Mouse (Mus musculus) MEL (cell line): ENCODE measurements around the gene Spata3. TPM values are rescaled to one million over a fixed set of nuclear protein-coding genes. Genes with fewer than 3 reads are reported as not detected.
"Not testable (repeated sequence)": the region's sequence is repeated elsewhere in the genome, so short reads cannot be mapped to it uniquely, and the experiment has no call there.

Experiments used
- DNase-seq: peaks from one replicate; pipeline ENCODE4 v3.0.0; 2011; ENCODE audit warnings: low read depth, low spot score
- H3K27ac ChIP-seq: 2 replicates; pipeline ENCODE4 v1.5.1; 2012; ENCODE audit warnings: low read depth, mild to moderate bottlenecking, control low read depth, low read length, moderate library complexity; ENCODE audit not compliant: control insufficient read depth
- H3K27me3 ChIP-seq, 2 experiments: fragments of 150-350 bp in 1 of 2; sonication (generic) in 1 of 2; 2 replicates each; pipeline ENCODE4 v1.6.1; 2012; ENCODE audit warnings: low read length in 2 of 2, mild to moderate bottlenecking in 2 of 2, improper control_type of control experiment in 1 of 2, moderate library complexity in 1 of 2; ENCODE audit not compliant: insufficient read depth in 2 of 2, control insufficient read depth in 1 of 2
- H3K36me3 ChIP-seq, 2 experiments: 2 replicates each; pipeline ENCODE4 v1.6.1; 2012 to 2014; ENCODE audit warnings: low read length in 2 of 2, improper control_type of control experiment in 1 of 2, inconsistent platforms in 1 of 2, mild to moderate bottlenecking in 1 of 2; ENCODE audit not compliant: insufficient read depth in 2 of 2, control insufficient read depth in 1 of 2
- H3K4me1 ChIP-seq, 2 experiments: fragments of 150-350 bp in 1 of 2; sonication (generic) in 1 of 2; 2 replicates each; pipeline ENCODE4 v1.6.1; 2012; ENCODE audit warnings: low read length in 2 of 2, improper control_type of control experiment in 1 of 2, mild to moderate bottlenecking in 1 of 2; ENCODE audit not compliant: insufficient read depth in 2 of 2, control insufficient read depth in 1 of 2
- H3K4me3 ChIP-seq, 2 experiments: fragments of 150-350 bp in 1 of 2; sonication (generic) in 1 of 2; 2 replicates each; pipeline ENCODE4 v1.5.1; 2012; ENCODE audit warnings: low read depth in 2 of 2, low read length in 2 of 2, mild to moderate bottlenecking in 2 of 2, moderate library complexity in 2 of 2, control low read depth in 1 of 2, improper control_type of control experiment in 1 of 2; ENCODE audit not compliant: control insufficient read depth in 1 of 2, insufficient read depth in 1 of 2
- H3K79me2 ChIP-seq: 2 replicates; pipeline ENCODE4 v1.6.1; 2012; ENCODE audit warnings: mild to moderate bottlenecking, low read length, moderate library complexity; ENCODE audit not compliant: control insufficient read depth, poor library complexity, insufficient read depth
- H3K9ac ChIP-seq: 2 replicates; pipeline ENCODE4 v1.6.1; 2012; ENCODE audit warnings: low read depth, mild to moderate bottlenecking, control low read depth, low read length, moderate library complexity; ENCODE audit not compliant: control insufficient read depth, poor library complexity, severe bottlenecking
- H3K9me3 ChIP-seq: fragments of 150-350 bp; sonication (generic); replicated peaks from 2 replicates; pipeline ENCODE4 v1.6.1; 2012; ENCODE audit warnings: mild to moderate bottlenecking, low read length, improper control_type of control experiment, moderate library complexity; ENCODE audit not compliant: insufficient read depth
- BHLHE40 ChIP-seq: IDR thresholded peaks from 2 replicates; pipeline ENCODE4 v1.6.1; 2012; ENCODE audit warnings: low read depth, mild to moderate bottlenecking, inconsistent platforms, low read length, improper control_type of control experiment, borderline replicate concordance
- CTCF ChIP-seq, 3 experiments: IDR thresholded peaks in 2 of 3; conservative IDR thresholded peaks in 1 of 3; 2 replicates each; pipeline ENCODE4 v1.5.1; 2011 to 2012; ENCODE audit warnings: low read length in 3 of 3, low read depth in 2 of 3, mild to moderate bottlenecking in 2 of 3, improper control_type of control experiment in 1 of 3, inconsistent platforms in 1 of 3, mixed read lengths in 1 of 3, moderate library complexity in 1 of 3; ENCODE audit not compliant: control insufficient read depth in 1 of 3, insufficient read depth in 1 of 3, poor library complexity in 1 of 3, severe bottlenecking in 1 of 3
- E2F4 ChIP-seq: IDR thresholded peaks from 2 replicates; pipeline ENCODE4 v1.6.1; 2011; ENCODE audit warnings: low read depth, low read length, improper control_type of control experiment, borderline replicate concordance
- ETS1 ChIP-seq: IDR thresholded peaks from 2 replicates; pipeline ENCODE4 v1.6.1; 2012; ENCODE audit warnings: low read depth, mild to moderate bottlenecking, inconsistent platforms, low read length, improper control_type of control experiment, moderate library complexity
- GATA1 ChIP-seq: IDR thresholded peaks from 2 replicates; pipeline ENCODE4 v1.6.1; 2011; ENCODE audit warnings: low read depth, low read length, improper control_type of control experiment
- MAX ChIP-seq: IDR thresholded peaks from 2 replicates; pipeline ENCODE4 v1.6.1; 2011; ENCODE audit warnings: low read length, improper control_type of control experiment
- MYB ChIP-seq: IDR thresholded peaks from 2 replicates; pipeline ENCODE4 v1.6.1; 2011; ENCODE audit warnings: mild to moderate bottlenecking, low read depth, low read length, improper control_type of control experiment
- MYC ChIP-seq: IDR thresholded peaks from 2 replicates; pipeline ENCODE4 v1.6.1; 2011; ENCODE audit warnings: low read depth, mild to moderate bottlenecking, low read length, improper control_type of control experiment, moderate library complexity
- NRF1 ChIP-seq: IDR thresholded peaks from 2 replicates; pipeline ENCODE4 v1.6.1; 2014; ENCODE audit warnings: low read depth, mild to moderate bottlenecking, inconsistent platforms, low read length, improper control_type of control experiment, moderate library complexity; ENCODE audit not compliant: poor library complexity, insufficient read depth, severe bottlenecking
- POLR2A ChIP-seq, 2 experiments: IDR thresholded peaks; 2 replicates each; pipeline ENCODE4 v1.6.1; 2011 to 2012; ENCODE audit warnings: low read length in 2 of 2, mild to moderate bottlenecking in 2 of 2, control low read depth in 1 of 2, improper control_type of control experiment in 1 of 2, low read depth in 1 of 2, moderate library complexity in 1 of 2; ENCODE audit not compliant: control insufficient read depth in 1 of 2, insufficient read depth in 1 of 2, poor library complexity in 1 of 2
- POLR2AphosphoS2 ChIP-seq: IDR thresholded peaks from 2 replicates; pipeline ENCODE4 v1.6.1; 2011; ENCODE audit warnings: low read length, improper control_type of control experiment
- POLR2AphosphoS5 ChIP-seq: IDR thresholded peaks from 2 replicates; pipeline ENCODE4 v1.6.1; 2012; ENCODE audit warnings: low read depth, borderline replicate concordance, mild to moderate bottlenecking, inconsistent platforms, low read length, moderate library complexity, mixed read lengths
- RAD21 ChIP-seq: IDR thresholded peaks from 2 replicates; pipeline ENCODE4 v1.6.1; 2011; ENCODE audit warnings: mild to moderate bottlenecking, low read depth, low read length, improper control_type of control experiment
- SIN3A ChIP-seq: IDR thresholded peaks from 2 replicates; pipeline ENCODE4 v1.6.1; 2012; ENCODE audit warnings: low read length, improper control_type of control experiment, inconsistent platforms
- SMC3 ChIP-seq: IDR thresholded peaks from 2 replicates; pipeline ENCODE4 v1.6.1; 2011; ENCODE audit warnings: low read depth, low read length, improper control_type of control experiment
- TAL1 ChIP-seq: IDR thresholded peaks from 2 replicates; pipeline ENCODE4 v1.6.1; 2012; ENCODE audit warnings: mild to moderate bottlenecking, inconsistent platforms, low read length, moderate library complexity, mixed read lengths
- UBTF ChIP-seq: IDR thresholded peaks from 2 replicates; pipeline ENCODE4 v1.6.1; 2012; ENCODE audit warnings: low read depth, mild to moderate bottlenecking, inconsistent platforms, low read length, improper control_type of control experiment, moderate library complexity, borderline replicate concordance; ENCODE audit not compliant: insufficient read depth
- USF2 ChIP-seq, 2 experiments: IDR thresholded peaks; 2 replicates each; pipeline ENCODE4 v1.6.1; 2011 to 2012; ENCODE audit warnings: improper control_type of control experiment in 2 of 2, low read length in 2 of 2, borderline replicate concordance in 1 of 2, inconsistent platforms in 1 of 2, low read depth in 1 of 2, mild to moderate bottlenecking in 1 of 2; ENCODE audit not compliant: insufficient read depth in 1 of 2
- ZC3H11A ChIP-seq: IDR thresholded peaks from 2 replicates; pipeline ENCODE4 v1.6.1; 2012; ENCODE audit warnings: low read depth, mild to moderate bottlenecking, inconsistent platforms, low read length, improper control_type of control experiment
- ZMIZ1 ChIP-seq: IDR thresholded peaks from 2 replicates; pipeline ENCODE4 v1.6.1; 2012; ENCODE audit warnings: low read depth, mild to moderate bottlenecking, inconsistent platforms, low read length, improper control_type of control experiment, moderate library complexity
- ZNF384 ChIP-seq: IDR thresholded peaks from 2 replicates; pipeline ENCODE4 v1.6.1; 2012; ENCODE audit warnings: low read depth, mild to moderate bottlenecking, inconsistent platforms, low read length, improper control_type of control experiment
- polyA plus RNA-seq, 2 experiments: library from polyadenylated mRNA; stranded (reverse) in 1 of 2; unstranded in 1 of 2; fragments of >175 nt in 1 of 2; fragments of >200 nt in 1 of 2; gene quantifications; 2 replicates each; pipeline versions ENCODE4 v1.2.1 to v1.2.4; 2012; ENCODE audit warnings: low replicate concordance in 2 of 2, low read depth in 1 of 2; ENCODE audit not compliant: insufficient read length in 2 of 2, insufficient read depth in 1 of 2, missing spikeins in 1 of 2
- total RNA-seq: library from RNA; depleted of rRNA; stranded (reverse); fragments of 300-350 nt; gene quantifications from 2 replicates; pipeline ENCODE4 v1.2.3, GENCODE M21; 2012

Gene Spata3
- total and polyA plus RNA-seq, 3 experiments: not detected

- Histone ChIP-seq H3K4me3 (no peak overlapping the region), H3K27ac (no peak overlapping the region), H3K9ac (no peak overlapping the region), H3K36me3 (no peaks in the 10 kb centered on the region), H3K9me3 (no peaks in the 10 kb centered on the region), H3K79me2 (no peaks in the 10 kb centered on the region), H3K27me3 (peaks cover 2 to 10% of the 10 kb centered on the region in 2 experiments)
- TF ChIP-seq POLR2A (IDR thresholded peaks at IDR 0.05; ENCODE audit: control insufficient read depth in 1 of 2, insufficient read depth in 1 of 2, low read depth in 1 of 2, low read length in 2 of 2, poor library complexity in 1 of 2) (no peak), SIN3A (no peak), UBTF (no peak), MYB (no peak), GATA1 (no peak), POLR2AphosphoS5 (no peak), ETS1 (no peak), POLR2AphosphoS2 (no peak), MYC (no peak), ZNF384 (no peak), E2F4 (no peak), MAX (no peak), ZMIZ1 (no peak), TAL1 (no peak), NRF1 (no peak)
- TF ChIP-seq, all 39 proteins: peak for 0
- no peaks in the 10 kb centered on the region for H3K4me1 ChIP-seq
- no peak for DNase-seq
These were observed 10.6 kb upstream of the Spata3 start for GRCm38 (mm10) chr1:86006040-86006439.

- no peaks in the 10 kb centered on the region for H3K4me1 ChIP-seq
- no peak for TF ChIP-seq POLR2AphosphoS2
- no peak for TF ChIP-seq BHLHE40
- TF ChIP-seq SMC3: peak; percentile 94
- TF ChIP-seq CTCF (IDR thresholded peaks at IDR 0.05 in 2 of 3, conservative IDR thresholded peaks at IDR 0.05 in 1 of 3; ENCODE audit: control insufficient read depth in 1 of 3, insufficient read depth in 1 of 3, low read depth in 2 of 3, low read length in 3 of 3, poor library complexity in 1 of 3, severe bottlenecking in 1 of 3): peak; percentile 87 to 92 (median 89)
- no peak for TF ChIP-seq USF2 (IDR thresholded peaks at IDR 0.05; ENCODE audit: borderline replicate concordance in 1 of 2, insufficient read depth in 1 of 2, low read depth in 1 of 2, low read length in 2 of 2)
- peak; percentile 90 for TF ChIP-seq RAD21
- peak; percentile 84 for TF ChIP-seq ZC3H11A
- TF ChIP-seq UBTF: no peak
- H3K27me3 ChIP-seq: peaks cover 2 to 7% of the 10 kb centered on the region in 2 experiments
- no peak overlapping the region for H3K27ac ChIP-seq
- peak; percentile 80 for DNase-seq
- H3K9ac ChIP-seq: no peak overlapping the region
- H3K4me3 ChIP-seq: no peak overlapping the region
- no peaks in the 10 kb centered on the region for H3K9me3 ChIP-seq
- H3K79me2 ChIP-seq: no peaks in the 10 kb centered on the region
- H3K36me3 ChIP-seq: no peaks in the 10 kb centered on the region
These were observed 8.8 kb upstream of the Spata3 start for GRCm38 (mm10) chr1:86007778-86008177.

DNA sequence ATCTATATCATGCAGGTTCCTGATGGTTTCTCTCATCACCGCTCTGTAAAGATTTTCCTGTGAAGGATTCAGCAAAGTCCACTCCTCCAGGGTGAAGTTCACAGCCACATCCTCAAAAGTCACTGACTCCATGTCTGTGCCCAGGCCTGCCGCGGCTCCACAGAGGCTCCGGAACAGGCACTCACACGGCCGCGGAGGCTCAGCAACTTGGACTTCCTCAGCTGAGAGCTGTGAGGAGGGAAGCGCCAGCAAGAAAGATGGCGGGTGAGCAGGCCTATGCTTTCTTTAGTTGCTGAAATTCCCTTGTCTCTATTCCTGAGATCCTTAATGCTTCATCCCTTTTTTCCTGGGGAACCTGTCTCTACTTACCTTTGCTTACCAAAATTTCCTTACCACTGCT is 858 bp upstream of the Spata3 start:
- not testable (repeated sequence) for H3K4me1 ChIP-seq, H3K9me3 ChIP-seq, DNase-seq, H3K36me3 ChIP-seq, H3K4me3 ChIP-seq, H3K79me2 ChIP-seq, H3K9ac ChIP-seq, H3K27ac ChIP-seq, H3K27me3 ChIP-seq
